Mouse (Mus musculus) MEL (cell line): ENCODE measurements around the gene Tmem59l.

Experiments used
- CHD1 ChIP-seq: IDR thresholded peaks from 2 replicates; pipeline ENCODE4 v1.6.1; 2012; ENCODE audit warnings: low read depth, mild to moderate bottlenecking, inconsistent platforms, low read length, improper control_type of control experiment
- CHD2 ChIP-seq: IDR thresholded peaks from 2 replicates; pipeline ENCODE4 v1.6.1; 2011; ENCODE audit warnings: low read length, improper control_type of control experiment
- CTCF ChIP-seq, 3 experiments: IDR thresholded peaks in 2 of 3; conservative IDR thresholded peaks in 1 of 3; 2 replicates each; pipeline ENCODE4 v1.5.1; 2011 to 2012; ENCODE audit warnings: low read length in 3 of 3, low read depth in 2 of 3, mild to moderate bottlenecking in 2 of 3, improper control_type of control experiment in 1 of 3, inconsistent platforms in 1 of 3, mixed read lengths in 1 of 3, moderate library complexity in 1 of 3; ENCODE audit not compliant: control insufficient read depth in 1 of 3, insufficient read depth in 1 of 3, poor library complexity in 1 of 3, severe bottlenecking in 1 of 3
- EP300 ChIP-seq, 2 experiments: IDR thresholded peaks; 2 replicates each; pipeline ENCODE4 v1.6.1; 2011; ENCODE audit warnings: improper control_type of control experiment in 2 of 2, low read length in 2 of 2, low read depth in 1 of 2, mild to moderate bottlenecking in 1 of 2
- GATA1 ChIP-seq: IDR thresholded peaks from 2 replicates; pipeline ENCODE4 v1.6.1; 2011; ENCODE audit warnings: low read depth, low read length, improper control_type of control experiment
- HCFC1 ChIP-seq: IDR thresholded peaks from 2 replicates; pipeline ENCODE4 v1.6.1; 2012; ENCODE audit warnings: low read depth, mild to moderate bottlenecking, inconsistent platforms, low read length, improper control_type of control experiment, moderate library complexity
- JUND ChIP-seq: IDR thresholded peaks from 2 replicates; pipeline ENCODE4 v1.6.1; 2011; ENCODE audit warnings: low read depth, mild to moderate bottlenecking, improper control_type of control experiment, low read length
- KAT2A ChIP-seq: conservative IDR thresholded peaks from 2 replicates; pipeline ENCODE4 v1.6.1; 2012; ENCODE audit warnings: low read depth, low read length, improper control_type of control experiment, inconsistent platforms
- MYC ChIP-seq: IDR thresholded peaks from 2 replicates; pipeline ENCODE4 v1.6.1; 2011; ENCODE audit warnings: low read depth, mild to moderate bottlenecking, low read length, improper control_type of control experiment, moderate library complexity
- POLR2A ChIP-seq, 2 experiments: IDR thresholded peaks; 2 replicates each; pipeline ENCODE4 v1.6.1; 2011 to 2012; ENCODE audit warnings: low read length in 2 of 2, mild to moderate bottlenecking in 2 of 2, control low read depth in 1 of 2, improper control_type of control experiment in 1 of 2, low read depth in 1 of 2, moderate library complexity in 1 of 2; ENCODE audit not compliant: control insufficient read depth in 1 of 2, insufficient read depth in 1 of 2, poor library complexity in 1 of 2
- RCOR1 ChIP-seq: IDR thresholded peaks from 2 replicates; pipeline ENCODE4 v1.6.1; 2012; ENCODE audit warnings: low read depth, mild to moderate bottlenecking, inconsistent platforms, low read length, improper control_type of control experiment
- USF1 ChIP-seq: IDR thresholded peaks from 2 replicates; pipeline ENCODE4 v1.6.1; 2014; ENCODE audit warnings: low read depth, mild to moderate bottlenecking, inconsistent platforms, low read length, improper control_type of control experiment, moderate library complexity

DNA sequence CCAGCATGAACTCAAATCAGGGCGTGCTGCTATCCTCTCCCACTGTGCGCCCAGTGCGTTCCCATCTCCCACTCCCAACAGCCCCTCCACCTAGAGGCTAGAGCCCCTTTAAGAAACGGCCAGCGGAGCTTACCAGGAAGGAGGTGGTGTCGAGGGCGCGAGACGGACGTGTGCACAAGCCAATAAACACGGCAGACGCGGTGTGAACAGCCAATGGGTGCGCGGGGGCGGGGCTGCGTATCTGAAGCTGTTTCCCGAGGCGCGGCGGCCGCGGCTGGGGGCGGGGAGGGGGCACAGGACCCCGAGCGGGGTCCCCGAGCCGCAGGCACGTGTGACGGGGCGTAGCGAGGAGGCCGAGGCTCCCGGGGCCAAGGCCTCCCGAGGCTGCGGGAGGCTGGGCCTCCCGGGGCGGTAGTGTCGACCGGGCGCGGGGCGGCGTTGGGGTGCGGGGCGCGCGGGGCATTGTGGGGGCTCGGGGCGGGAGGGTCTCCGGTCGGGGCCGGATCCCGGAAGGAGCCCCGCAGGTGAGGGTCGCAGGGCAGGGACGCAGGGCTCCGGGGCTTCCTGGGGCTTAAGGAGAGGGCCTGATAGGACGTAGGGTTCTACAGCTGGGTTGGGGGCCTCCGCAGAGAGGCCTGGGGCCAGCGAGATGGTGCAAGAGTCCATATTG is 40.5 kb upstream of the Tmem59l start, which contains the start of the genes Fkbp8 and Kxd1:
- TF ChIP-seq CTCF (IDR thresholded peaks at IDR 0.05 in 2 of 3, conservative IDR thresholded peaks at IDR 0.05 in 1 of 3; ENCODE audit: control insufficient read depth in 1 of 3, insufficient read depth in 1 of 3, low read depth in 2 of 3, low read length in 3 of 3, poor library complexity in 1 of 3, severe bottlenecking in 1 of 3), result no peak
- no peak for TF ChIP-seq GATA1
- peak; percentile 82 for TF ChIP-seq HCFC1
- peak; percentile 59 to 76; a peak in 2 of 4 replicates for TF ChIP-seq POLR2A (IDR thresholded peaks at IDR 0.05; ENCODE audit: control insufficient read depth in 1 of 2, insufficient read depth in 1 of 2, low read depth in 1 of 2, low read length in 2 of 2, poor library complexity in 1 of 2)
- TF ChIP-seq USF1, result no peak
- TF ChIP-seq RCOR1, result no peak
- no peak for TF ChIP-seq JUND
- peak; percentile 79 for TF ChIP-seq CHD2
- TF ChIP-seq EP300 (IDR thresholded peaks at IDR 0.05; ENCODE audit: low read depth in 1 of 2, low read length in 2 of 2), result no peak; a peak in 1 of 4 replicates
- TF ChIP-seq CHD1, result no peak
- 0 out of 2 replicates have a peak, but pooled peaks have one; percentile 10 for TF ChIP-seq MYC
- no peak; the same call in 1 of the 2 replicates for TF ChIP-seq KAT2A
